Mouse (Mus musculus): Measurements from ENCODE around the gene Arhgef6. TPM values are rescaled to one million over a fixed set of nuclear protein-coding genes. Genes with fewer than 3 reads are reported as not detected.

Arhgef6 gene
- total and polyA plus RNA-seq, 3 experiments = 1.1 to 3.3 TPM; not detected in 1

- no peak overlapping the region for H3K4me3 ChIP-seq (ENCODE audit: control insufficient read depth in 1 of 2, insufficient read depth in 1 of 2, low read depth in 2 of 2, low read length in 2 of 2)
- H3K9ac ChIP-seq (ENCODE audit: control insufficient read depth, low read depth, low read length, poor library complexity, severe bottlenecking) = no peak overlapping the region
- H3K4me1 ChIP-seq (ENCODE audit: control insufficient read depth in 1 of 2, insufficient read depth in 2 of 2, low read length in 2 of 2) = no peaks in the 10 kb centered on the region
- H3K36me3 ChIP-seq (ENCODE audit: control insufficient read depth in 1 of 2, insufficient read depth in 2 of 2, low read length in 2 of 2) = no peaks in the 10 kb centered on the region
- TF ChIP-seq MAZ (IDR thresholded peaks at IDR 0.05; ENCODE audit: low read depth, low read length) (no peak), ZNF384 (IDR thresholded peaks at IDR 0.05; ENCODE audit: low read depth, low read length) (no peak), TCF12 (IDR thresholded peaks at IDR 0.05; ENCODE audit: low read depth, low read length) (no peak), SMC3 (IDR thresholded peaks at IDR 0.05; ENCODE audit: low read depth, low read length) (no peak), TAL1 (IDR thresholded peaks at IDR 0.05; ENCODE audit: low read length) (no peak), SIN3A (IDR thresholded peaks at IDR 0.05; ENCODE audit: low read length) (no peak), MAX (IDR thresholded peaks at IDR 0.05; ENCODE audit: low read length) (no peak), KAT2A (conservative IDR thresholded peaks at IDR 0.05; ENCODE audit: low read depth, low read length) (no peak), GATA1 (IDR thresholded peaks at IDR 0.05; ENCODE audit: low read depth, low read length) (no peak), MYB (IDR thresholded peaks at IDR 0.05; ENCODE audit: low read depth, low read length) (no peak), ZMIZ1 (IDR thresholded peaks at IDR 0.05; ENCODE audit: low read depth, low read length) (no peak), BHLHE40 (IDR thresholded peaks at IDR 0.05; ENCODE audit: borderline replicate concordance, low read depth, low read length) (no peak), UBTF (IDR thresholded peaks at IDR 0.05; ENCODE audit: borderline replicate concordance, insufficient read depth, low read depth, low read length) (no peak), POLR2AphosphoS2 (IDR thresholded peaks at IDR 0.05; ENCODE audit: low read length) (no peak), NELFE (IDR thresholded peaks at IDR 0.05; ENCODE audit: low read depth, low read length) (no peak), RAD21 (IDR thresholded peaks at IDR 0.05; ENCODE audit: low read depth, low read length) (no peak), POLR2A (IDR thresholded peaks at IDR 0.05; ENCODE audit: control insufficient read depth in 1 of 2, insufficient read depth in 1 of 2, low read depth in 1 of 2, low read length in 2 of 2, poor library complexity in 1 of 2) (no peak), ETS1 (IDR thresholded peaks at IDR 0.05; ENCODE audit: low read depth, low read length) (no peak), NRF1 (IDR thresholded peaks at IDR 0.05; ENCODE audit: insufficient read depth, low read depth, low read length, poor library complexity, severe bottlenecking) (no peak)
- no peak for DNase-seq (ENCODE audit: low read depth, low spot score)
- H3K27me3 ChIP-seq (ENCODE audit: control insufficient read depth in 1 of 2, insufficient read depth in 2 of 2, low read length in 2 of 2) = no peaks in the 10 kb centered on the region
- no peaks in the 10 kb centered on the region for H3K9me3 ChIP-seq (replicated peaks; ENCODE audit: insufficient read depth, low read length)
- H3K79me2 ChIP-seq (ENCODE audit: control insufficient read depth, insufficient read depth, low read length, poor library complexity) = no peaks in the 10 kb centered on the region
- no peak overlapping the region for H3K27ac ChIP-seq (ENCODE audit: control insufficient read depth, low read depth, low read length)
Observed at GRCm38 (mm10) chrX:57223301-57223700, 115.2 kb downstream of the Arhgef6 start.

- Histone ChIP-seq H3K27me3 (ENCODE audit: control insufficient read depth in 1 of 2, insufficient read depth in 2 of 2, low read length in 2 of 2) (no peaks in the 10 kb centered on the region), H3K9ac (ENCODE audit: control insufficient read depth, low read depth, low read length, poor library complexity, severe bottlenecking) (no peak overlapping the region), H3K4me1 (ENCODE audit: control insufficient read depth in 1 of 2, insufficient read depth in 2 of 2, low read length in 2 of 2) (no peaks in the 10 kb centered on the region), H3K36me3 (ENCODE audit: control insufficient read depth in 1 of 2, insufficient read depth in 2 of 2, low read length in 2 of 2) (no peaks in the 10 kb centered on the region), H3K9me3 (replicated peaks; ENCODE audit: insufficient read depth, low read length) (no peaks in the 10 kb centered on the region), H3K27ac (ENCODE audit: control insufficient read depth, low read depth, low read length) (no peak overlapping the region), H3K79me2 (ENCODE audit: control insufficient read depth, insufficient read depth, low read length, poor library complexity) (no peaks in the 10 kb centered on the region), H3K4me3 (ENCODE audit: control insufficient read depth in 1 of 2, insufficient read depth in 1 of 2, low read depth in 2 of 2, low read length in 2 of 2) (no peak overlapping the region)
- TF ChIP-seq GABPA (IDR thresholded peaks at IDR 0.05; ENCODE audit: low read depth, low read length) (no peak), E2F4 (IDR thresholded peaks at IDR 0.05; ENCODE audit: borderline replicate concordance, low read depth, low read length) (no peak), KAT2A (conservative IDR thresholded peaks at IDR 0.05; ENCODE audit: low read depth, low read length) (no peak), JUND (IDR thresholded peaks at IDR 0.05; ENCODE audit: low read depth, low read length) (no peak), USF2 (IDR thresholded peaks at IDR 0.05; ENCODE audit: borderline replicate concordance in 1 of 2, insufficient read depth in 1 of 2, low read depth in 1 of 2, low read length in 2 of 2) (no peak), RAD21 (IDR thresholded peaks at IDR 0.05; ENCODE audit: low read depth, low read length) (no peak), USF1 (IDR thresholded peaks at IDR 0.05; ENCODE audit: low read depth, low read length) (no peak)
- DNase-seq (ENCODE audit: low read depth, low spot score) = no peak
Observed at GRCm38 (mm10) chrX:57221881-57222280, 116.6 kb downstream of the Arhgef6 start.

Data from MEL (cell line).